Mouse (Mus musculus) lung, adult 2 months (tissue): ENCODE results near the gene Ssmem1.

Source experiments
- CTCF ChIP-seq: fragments of 200-500 bp; IDR thresholded peaks from 2 replicates; pipeline ENCODE4 v1.5.1; 2011; ENCODE audit warnings: mild to moderate bottlenecking, low read length, control low read depth; ENCODE audit not compliant: insufficient read depth
- POLR2A ChIP-seq: fragments of 200-500 bp; IDR thresholded peaks from 2 replicates; pipeline ENCODE4 v1.6.1; 2011; ENCODE audit warnings: low read depth, mild to moderate bottlenecking, control low read depth, low read length, borderline replicate concordance; ENCODE audit errors: extremely low read depth

DNA sequence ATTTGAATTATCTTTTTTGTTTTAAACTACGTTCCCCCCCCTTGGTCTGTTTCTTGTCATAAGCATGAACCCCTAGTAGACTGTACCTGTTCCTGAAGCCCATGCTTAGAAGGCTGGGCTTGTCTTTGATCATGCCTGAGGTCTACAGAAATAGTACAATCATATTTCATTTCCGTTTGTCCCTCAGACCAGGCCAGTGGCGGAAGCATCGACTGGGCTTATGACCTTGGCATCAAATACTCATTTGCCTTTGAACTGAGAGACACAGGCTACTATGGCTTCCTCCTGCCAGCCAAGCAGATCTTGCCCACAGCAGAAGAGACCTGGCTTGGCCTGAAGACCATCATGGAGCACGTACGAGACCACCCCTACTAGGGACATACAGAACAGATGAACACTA is 54.4 kb downstream of the Ssmem1 start:
- TF ChIP-seq CTCF (no peak), POLR2A (no peak)
